Mouse (Mus musculus) cerebellum, adult 2 months (tissue): ENCODE measurements around the gene Scyl2.

ENCODE experiments used
- CTCF ChIP-seq: fragments of 200-500 bp; IDR thresholded peaks from 2 replicates; pipeline ENCODE4 v1.5.1; 2011; ENCODE audit warnings: low read depth, mild to moderate bottlenecking, control low read depth, low read length, moderate library complexity, borderline replicate concordance; ENCODE audit not compliant: insufficient read depth
- POLR2A ChIP-seq: fragments of 200-500 bp; IDR thresholded peaks from 2 replicates; pipeline ENCODE4 v1.6.1; 2011; ENCODE audit warnings: low read length, control low read depth, borderline replicate concordance; ENCODE audit not compliant: insufficient read depth

GRCm38 (mm10) chr10:89679448-89679847 is 6.6 kb downstream of the Scyl2 start:
- TF ChIP-seq POLR2A, result no peak
- TF ChIP-seq CTCF, result no peak
